Mouse (Mus musculus) lung, postnatal 0 days (tissue): ENCODE measurements at regions not wholly inside any gene's neighbourhood (a gene's known extent, or its start where the extent isn't known, plus 50 kb on each side); places are given as distances from the start of the nearest gene placed in this dataset.

ENCODE experiments used
- CTCF ChIP-seq: IDR thresholded peaks from 2 replicates; pipeline ENCODE4 v1.5.1; 2016; ENCODE audit warnings: antibody characterized with exemption, mild to moderate bottlenecking
- EP300 ChIP-seq: IDR thresholded peaks from 2 replicates; pipeline ENCODE4 v1.6.1; 2016; ENCODE audit warnings: antibody characterized with exemption, mild to moderate bottlenecking, control low read depth

DNA sequence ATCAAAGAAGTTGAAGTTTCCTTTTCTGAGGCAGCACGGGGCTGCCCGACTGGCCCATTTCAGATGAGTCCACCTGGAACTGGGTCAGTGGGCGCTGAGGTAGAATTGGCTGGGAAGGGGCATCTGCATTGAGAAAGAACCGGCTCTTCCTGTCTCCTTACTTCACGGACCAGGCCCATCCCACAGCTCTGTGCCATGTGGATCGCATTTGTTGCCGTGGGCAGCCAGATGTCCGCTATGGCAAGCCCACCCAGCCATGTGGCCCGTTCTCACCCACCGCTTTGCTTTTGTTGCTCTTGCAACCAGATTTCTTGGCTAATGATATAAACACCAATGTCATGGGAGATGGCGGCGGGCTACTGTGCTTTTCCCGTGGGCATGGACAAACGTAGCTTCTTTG is 256.0 kb downstream of the Etnk1 start:
- TF ChIP-seq EP300, result no peak
- TF ChIP-seq CTCF, result no peak
